Mouse (Mus musculus): Measurements from ENCODE around the gene Lrrn4cl. TPM values are rescaled to one million over a fixed set of nuclear protein-coding genes. Genes with fewer than 3 reads are reported as not detected.

Lrrn4cl gene
- polyA plus RNA-seq (2014; fragmentation: Illumina TruSeq; extraction: RNeasy Lipid Tissue Mini Kit (QIAGEN cat#74804); ENCODE audit: insufficient read depth, low read depth, low replicate concordance) = 1.6 TPM

DNA sequence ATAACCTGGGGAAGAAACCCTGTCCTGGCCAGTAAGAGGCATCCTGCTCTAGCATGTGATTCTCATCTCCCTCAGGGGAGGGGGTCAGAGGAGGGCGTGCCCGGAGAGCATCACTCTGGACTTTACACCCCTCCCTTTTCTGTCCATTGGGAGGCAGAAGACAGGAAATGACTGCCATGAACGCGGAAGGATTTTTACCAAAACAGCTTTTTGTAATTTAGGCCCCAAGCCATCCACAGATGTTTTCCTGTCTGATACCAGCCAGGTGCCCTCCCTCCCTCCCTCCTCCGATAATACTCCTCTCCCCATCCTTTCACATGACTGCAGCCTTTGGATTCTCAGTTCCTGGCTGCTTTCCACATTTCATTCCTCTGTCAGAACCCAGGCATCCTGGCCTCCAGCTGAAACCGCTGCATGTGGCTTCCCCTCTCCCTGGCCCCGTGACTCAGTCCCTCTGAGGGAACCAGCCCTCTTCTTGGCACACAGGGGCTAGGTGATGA lies at the start of gene Lrrn4cl:
Gene Lrrn4cl (plus strand): TSS at position 367 of the 500 bp plus-strand sequence.

DNA sequence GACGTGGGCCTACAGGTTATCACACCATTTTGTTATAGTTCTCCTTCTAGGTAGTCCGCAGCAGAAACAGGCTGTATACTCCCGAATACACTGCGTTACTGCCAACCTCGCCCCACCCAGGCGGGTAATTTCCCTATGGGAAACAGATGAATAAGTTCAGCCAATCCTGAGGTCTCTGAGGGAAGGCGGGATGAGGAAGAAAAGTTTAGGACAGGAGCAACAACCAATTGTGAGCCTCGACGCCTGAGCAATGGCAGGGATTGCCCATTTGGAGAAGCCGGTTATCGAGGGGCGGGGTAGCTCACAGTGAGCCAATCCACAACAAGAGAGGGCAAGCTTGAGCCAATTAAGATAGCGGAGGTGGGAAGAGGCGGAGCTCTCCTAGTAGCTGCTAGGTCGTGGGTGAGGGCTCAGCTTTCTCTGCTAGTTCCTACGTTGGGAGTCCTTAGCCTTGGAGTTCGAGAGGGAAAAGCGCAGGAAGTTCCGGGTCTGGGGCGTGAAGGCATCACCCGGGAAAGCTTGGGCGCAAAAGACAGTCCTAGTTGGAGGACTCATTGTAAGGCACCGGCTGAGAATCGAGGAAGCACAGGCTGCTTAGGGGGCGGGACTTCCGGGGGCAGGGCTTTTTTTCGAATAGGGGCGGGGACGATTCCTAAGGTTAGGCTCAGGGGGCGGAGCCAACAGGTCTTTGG lies 48.3 kb upstream of the Lrrn4cl start, which contains the start of gene Zbtb3:
Gene Zbtb3 (plus strand): TSS at position 426 of the 692 bp plus-strand sequence.

DNA sequence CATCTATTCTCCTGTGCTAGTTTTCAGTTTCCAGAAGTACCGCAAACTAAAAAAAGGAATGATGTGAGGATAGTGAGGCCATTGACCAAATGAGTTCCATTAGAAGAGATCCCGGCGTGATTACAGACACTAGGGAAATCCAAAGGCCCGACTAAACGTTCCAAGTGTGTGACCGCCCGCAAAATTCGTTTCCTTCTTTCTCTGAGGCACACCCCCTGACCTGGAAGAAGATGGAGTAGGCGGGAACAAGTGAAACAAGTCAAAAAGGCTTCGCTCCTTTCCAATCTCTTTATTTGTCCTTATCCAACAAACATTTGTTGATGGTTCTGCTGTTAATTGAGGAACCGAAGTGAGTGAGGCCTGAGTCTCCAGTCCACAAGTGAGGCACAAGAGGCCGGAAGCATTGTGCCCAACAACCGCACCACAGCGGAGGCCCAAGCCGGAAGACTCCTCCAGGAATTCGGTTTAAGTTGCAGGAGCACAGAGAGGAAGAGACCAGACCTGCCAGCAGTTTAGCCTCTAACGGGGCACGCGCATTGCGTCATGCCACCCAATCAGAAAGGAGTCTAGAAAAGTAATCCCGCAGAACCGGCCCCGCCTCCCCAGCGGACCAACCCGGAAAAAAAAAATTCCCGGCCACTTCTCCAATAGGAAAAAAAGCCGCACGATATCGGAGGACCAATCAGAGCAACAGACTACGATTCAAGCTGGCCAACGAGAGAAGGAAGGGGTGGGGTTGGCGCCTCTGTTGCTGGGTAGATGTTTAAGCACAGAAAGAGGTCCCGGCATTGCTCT lies 31.6 kb upstream of the Lrrn4cl start, which contains the start of gene Ttc9c:
Gene Ttc9c (minus strand): TSS at position 533 of the 795 bp plus-strand sequence.

GRCm38 (mm10) chr19:8819596-8820423 lies 30.8 kb upstream of the Lrrn4cl start, which contains the start of gene Hnrnpul2:
Hnrnpul2 (plus strand) TSS chr19:8820010.

DNA sequence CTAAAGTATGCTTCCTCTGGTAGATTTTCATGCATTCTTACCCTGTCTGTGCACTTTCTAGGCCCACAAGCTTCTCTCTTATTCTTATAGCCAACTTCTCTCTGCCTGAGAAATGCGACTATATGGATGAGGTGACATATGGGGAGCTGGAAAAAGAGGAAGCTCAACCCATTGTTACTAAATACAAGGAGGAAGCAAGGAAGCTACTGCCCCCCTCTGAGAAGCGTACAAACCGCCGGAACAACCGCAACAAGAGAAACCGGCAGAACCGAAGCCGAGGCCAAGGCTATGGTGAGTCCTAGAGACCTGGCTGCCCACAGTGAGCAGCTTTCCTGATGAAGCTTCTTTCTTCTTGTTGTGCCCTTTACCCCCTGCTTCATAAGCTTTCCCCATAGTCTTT lies 20.9 kb upstream of the Lrrn4cl start, which contains the start of gene AC129217.1:
Gene AC129217.1 (plus strand): TSS at position 114 of the 400 bp plus-strand sequence.

GRCm38 (mm10) chr19:8837251-8837791 lies 13.2 kb upstream of the Lrrn4cl start, which contains the start of gene Bscl2:
Bscl2 (plus strand) TSS chr19:8837467.

DNA sequence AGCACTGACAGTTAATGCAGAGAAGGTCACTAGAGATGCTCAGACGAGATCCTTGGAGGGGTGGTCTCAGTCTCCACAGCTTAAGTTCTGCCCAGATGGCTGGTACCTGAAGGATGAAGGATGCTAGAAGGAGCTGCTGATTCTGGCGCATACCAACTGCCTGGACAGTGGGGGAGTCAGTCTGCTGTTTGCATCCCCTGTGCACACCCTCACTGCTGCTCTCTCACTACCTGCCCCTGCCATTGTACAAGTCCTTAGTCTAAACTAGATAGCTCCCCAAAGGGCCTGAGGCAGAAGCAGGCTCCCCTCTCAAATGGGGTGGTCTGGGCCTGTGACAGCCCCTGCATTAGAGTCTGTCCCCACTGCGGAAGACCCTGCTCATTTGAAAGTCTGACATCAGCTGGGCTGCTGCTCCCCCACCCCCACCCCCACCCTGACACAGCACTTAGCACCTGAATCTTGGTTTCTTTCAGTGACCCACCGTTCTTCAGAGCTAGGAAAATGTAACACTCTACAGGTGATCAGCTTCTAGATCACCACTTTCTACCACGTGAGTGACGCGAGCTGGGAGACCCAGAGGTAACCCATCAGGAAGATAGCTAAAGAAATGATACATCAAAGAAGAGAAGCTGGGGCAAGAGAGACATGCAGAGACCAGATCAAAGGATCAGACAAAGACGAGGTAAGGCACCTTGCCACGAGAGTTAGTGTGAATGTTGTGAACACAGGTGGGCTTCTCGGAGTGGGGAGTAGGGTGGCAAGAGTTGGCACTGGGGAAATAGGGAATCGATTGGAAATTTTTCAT lies 11.3 kb upstream of the Lrrn4cl start, which contains the start of gene Gng3:
Gene Gng3 (minus strand): TSS at position 92 of the 805 bp plus-strand sequence.

DNA sequence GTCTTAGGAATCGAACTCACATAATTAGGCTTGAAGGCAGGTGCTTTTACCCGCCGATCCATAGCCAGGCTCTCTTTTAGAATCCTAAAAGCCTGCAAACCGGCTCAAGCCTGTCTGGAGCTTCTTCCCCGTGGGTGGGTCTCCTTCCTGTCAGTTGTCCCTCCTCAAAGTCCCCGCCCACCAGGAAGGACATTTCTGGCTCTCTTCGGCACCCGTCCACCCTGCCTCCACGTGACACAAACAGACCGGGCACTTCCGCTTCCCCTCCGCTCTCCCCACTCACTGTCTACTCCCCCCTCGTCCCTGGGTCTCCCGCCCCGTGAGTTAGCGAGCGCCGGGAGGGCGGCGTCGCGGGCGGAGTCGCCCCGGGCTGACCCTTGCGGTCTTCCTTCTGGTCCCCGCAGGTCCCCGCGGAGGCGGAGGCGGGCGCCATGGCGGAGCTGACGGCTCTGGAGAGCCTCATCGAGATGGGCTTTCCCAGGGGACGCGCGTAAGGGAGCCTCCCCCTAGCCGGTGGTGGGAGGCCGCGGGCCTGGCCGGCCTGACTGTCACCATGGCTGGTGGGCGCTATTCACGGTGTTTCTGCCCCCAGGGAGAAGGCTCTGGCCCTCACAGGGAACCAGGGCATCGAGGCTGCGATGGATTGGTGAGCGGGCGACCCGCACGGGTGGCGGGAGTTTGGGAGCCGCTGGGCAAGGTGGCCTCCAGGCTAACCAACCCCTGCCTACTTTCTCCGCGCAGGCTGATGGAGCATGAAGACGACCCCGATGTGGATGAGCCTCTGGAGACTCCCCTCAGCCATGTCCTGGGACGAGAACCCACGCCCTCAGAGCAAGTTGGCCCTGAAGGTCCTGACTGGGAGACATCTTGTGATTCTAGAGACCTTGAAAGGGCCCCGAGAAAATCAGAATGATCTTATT lies 21.0 kb downstream of the Lrrn4cl start, which contains the start of gene Ubxn1:
Gene Ubxn1 (plus strand): TSS at position 230 of the 920 bp plus-strand sequence.

DNA sequence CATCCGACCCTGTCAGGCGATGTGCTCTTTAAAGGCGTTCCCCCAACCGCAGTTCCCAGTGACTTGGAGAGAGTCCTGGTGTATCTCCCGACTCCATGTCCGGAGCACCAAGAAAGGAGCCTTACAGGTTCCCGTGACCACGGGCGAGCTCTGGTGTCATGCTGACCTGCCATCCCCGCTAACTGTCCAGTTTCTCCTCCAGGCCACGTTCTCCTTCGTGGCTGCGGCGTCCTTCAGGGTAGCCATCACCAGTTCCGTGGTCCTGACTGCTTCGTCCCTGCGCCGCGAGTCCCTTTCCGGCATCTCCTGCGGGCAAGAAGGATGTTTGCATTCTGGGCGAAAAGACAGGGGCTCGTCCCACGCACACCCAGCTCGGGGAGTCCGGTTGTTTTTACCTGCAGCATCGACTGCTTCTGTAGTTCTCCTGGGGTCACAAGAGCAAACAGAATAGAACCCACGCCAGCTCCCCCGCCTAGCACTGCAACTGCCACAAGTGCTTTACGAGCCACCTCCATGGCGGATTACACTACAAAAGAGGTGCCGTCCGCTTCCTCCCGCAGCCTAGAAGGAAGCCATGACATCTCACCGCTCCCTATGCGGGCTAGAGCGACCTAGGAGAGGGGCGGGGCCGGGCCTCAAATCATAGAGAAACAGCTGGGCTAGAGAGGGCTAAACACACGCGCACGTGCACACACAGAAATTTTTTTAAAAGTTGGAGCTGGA lies 29.9 kb downstream of the Lrrn4cl start, which contains the start of gene Uqcc3:
Gene Uqcc3 (minus strand): TSS at position 613 of the 723 bp plus-strand sequence.

GRCm38 (mm10) chr19:8883616-8884015 lies 33.0 kb downstream of the Lrrn4cl start, which contains the start of the genes Lbhd1 and Gm49403:
Lbhd1 (plus strand) TSS chr19:8883732.
Gm49403 (plus strand) TSS chr19:8883930.

DNA sequence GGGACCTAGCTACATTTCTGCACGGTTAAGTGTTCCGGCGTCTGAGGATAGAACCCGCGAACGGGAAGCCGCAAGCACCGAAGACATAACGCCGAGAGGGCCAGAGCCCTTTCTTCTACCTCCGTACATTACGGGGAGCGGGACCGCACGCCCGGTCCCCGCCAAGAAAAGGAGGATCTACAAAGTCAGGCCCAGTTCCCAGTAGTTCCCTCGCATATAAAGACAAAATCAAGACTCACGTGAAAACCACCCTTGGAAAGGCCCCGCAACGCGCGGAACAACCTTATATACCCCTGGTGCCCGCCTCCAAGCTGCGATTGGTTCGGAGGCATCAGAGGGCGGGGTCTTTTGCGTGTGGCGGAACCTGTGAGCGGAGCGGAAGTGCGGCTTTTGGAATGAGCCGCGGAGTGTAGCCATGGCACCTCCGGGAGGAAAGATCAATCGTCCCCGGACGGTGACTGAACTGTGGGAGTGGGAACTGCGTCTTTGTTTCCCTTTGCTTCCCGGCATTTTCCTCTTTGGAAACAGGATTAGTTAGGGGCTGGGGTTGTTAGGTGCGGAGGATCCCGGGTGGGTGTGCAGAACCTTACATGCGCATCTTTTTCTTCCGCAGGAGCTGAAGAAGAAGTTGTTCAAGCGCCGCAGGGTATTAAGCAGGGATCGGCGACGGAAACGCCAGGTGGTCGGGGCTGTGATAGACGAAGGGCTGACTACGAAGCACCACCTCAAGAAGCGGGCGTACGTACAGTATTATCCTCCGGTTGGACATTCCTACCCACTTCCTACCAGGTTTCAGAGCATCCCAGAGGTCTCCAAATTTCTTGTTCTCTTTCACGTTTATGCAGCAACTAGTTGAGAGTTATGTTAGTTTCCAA lies 38.2 kb downstream of the Lrrn4cl start, which contains the start of the genes 1810009A15Rik and Gm49416:
Gene 1810009A15Rik (plus strand): TSS at position 343 of the 875 bp plus-strand sequence.
Gene Gm49416 (plus strand): TSS at position 416 of the 875 bp plus-strand sequence.

GRCm38 (mm10) chr19:8892829-8893766 lies 42.5 kb downstream of the Lrrn4cl start, which contains the start of gene Ints5:
Ints5 (plus strand) TSS chr19:8893005.

GRCm38 (mm10) chr19:8897865-8898495 lies 47.4 kb downstream of the Lrrn4cl start, which contains the start of gene Ganab:
Ganab (plus strand) TSS chr19:8898071.

